Mouse (Mus musculus) brain, embryonic 14.5 days (tissue): ENCODE measurements at regions not wholly inside any gene's neighbourhood (a gene's known extent, or its start where the extent isn't known, plus 50 kb on each side); places are given as distances from the start of the nearest gene placed in this dataset.

Source experiments
- CTCF ChIP-seq: fragments of 200-500 bp; IDR thresholded peaks from 2 replicates; pipeline ENCODE4 v1.5.1; 2012; ENCODE audit warnings: inconsistent platforms, mild to moderate bottlenecking, moderate library complexity, borderline replicate concordance; ENCODE audit not compliant: insufficient read depth, insufficient read length; ENCODE audit errors: extremely low read depth
- POLR2A ChIP-seq: fragments of 200-500 bp; IDR thresholded peaks from 2 replicates; pipeline ENCODE4 v1.6.1; 2012; ENCODE audit warnings: mild to moderate bottlenecking, inconsistent platforms, borderline replicate concordance; ENCODE audit not compliant: poor library complexity, insufficient read depth, insufficient read length, severe bottlenecking; ENCODE audit errors: extremely low read depth

DNA sequence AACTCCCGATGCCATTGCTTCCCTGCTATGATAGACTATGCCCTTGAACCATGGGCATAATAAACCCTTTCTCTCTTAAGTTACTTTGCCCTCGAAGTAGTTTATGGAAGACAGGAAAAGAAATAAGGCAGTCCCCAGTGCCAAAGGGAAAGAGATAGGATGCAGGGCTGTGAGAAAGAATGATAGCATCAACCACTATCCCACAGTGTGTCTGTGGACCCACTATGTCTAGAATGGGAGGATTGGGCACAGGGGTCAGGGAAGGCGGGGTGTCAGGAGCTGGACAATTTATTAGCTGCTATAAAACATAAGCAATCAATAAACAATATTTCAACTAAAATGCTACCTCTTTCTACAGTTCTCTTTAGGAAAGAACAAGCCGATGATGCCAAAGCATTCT lies 288.8 kb downstream of the Sox4 start:
- no peak for TF ChIP-seq CTCF
- no peak for TF ChIP-seq POLR2A
